Comparison of ENCODE assay signal across 22 mouse cellular contexts in genomic region chr2:59290391-59290790, GRCm38 (mm10).
"Had no signal": no experiment of that assay in that cellular context is flagged by ENCODE, and none has a peak within 500 bp of the region (broad histone marks: within the 10 kb centered on the region; RNA-seq: fewer than 3 reads in every experiment).

No protein-coding gene starts in this region.

- H3K4me3 ChIP-seq: kidney, embryonic 15.5 days; limb, embryonic 15.5 days; stomach, embryonic 15.5 days had no signal

- H3K27ac ChIP-seq: kidney, embryonic 15.5 days; limb, embryonic 15.5 days; liver, embryonic 14.5 days; stomach, embryonic 15.5 days had no signal

- H3K27me3 ChIP-seq: kidney, embryonic 15.5 days; limb, embryonic 15.5 days; stomach, embryonic 15.5 days had no signal

- H3K36me3 ChIP-seq: kidney, embryonic 15.5 days; limb, embryonic 15.5 days; stomach, embryonic 15.5 days had no signal

- H3K9ac ChIP-seq: kidney, embryonic 15.5 days; limb, embryonic 15.5 days; liver, embryonic 14.5 days; liver, postnatal 0 days; lung, embryonic 14.5 days; stomach, embryonic 15.5 days had no signal

- ATAC-seq: liver, postnatal 0 days had no signal

- H3K4me1 ChIP-seq: stomach, embryonic 15.5 days had no signal

- H3K9me3 ChIP-seq: kidney, embryonic 15.5 days; limb, embryonic 15.5 days; stomach, embryonic 15.5 days had no signal

- H3K4me2 ChIP-seq: kidney, embryonic 15.5 days; limb, embryonic 15.5 days; liver, embryonic 11.5 days; lung, embryonic 14.5 days; midbrain, embryonic 11.5 days; stomach, embryonic 15.5 days had no signal

- DNase-seq: kidney, adult 11 months; kidney, adult 8-10 months; kidney, postnatal 14 days; kidney, postnatal 4 days; left cerebral cortex, postnatal 4 days; liver, postnatal 0 days; lung, embryonic 14.5 days; lung, postnatal 10 days; lung, postnatal 36 days; midbrain, embryonic 14.5 days; right cerebral cortex, adult 18-20 months; right cerebral cortex, postnatal 14 days; spleen, adult 18-20 months; thymus, adult 2 months; thymus, postnatal 14 days; thymus, postnatal 4 days had no signal
